8 mouse cellular contexts compared by ENCODE assay signal in genomic region chr9:36933813-36934493, GRCm38 (mm10).
DNase-seq lines count a peak whose midpoint lies in the region; ATAC-seq lines count a peak whose summit lies in the region.

No protein-coding gene starts in this region.

- peak; percentile 80 for DNase-seq in adipocyte (ENCODE audit: low spot score)
- peak; percentile 60 for DNase-seq in cerebellum, adult 9-11 months
- peak; percentile 83 to 88 for DNase-seq in frontal cortex, adult 2 months (ENCODE audit: extremely low spot score in 1 of 2, low spot score in 1 of 2)
- peak; percentile 84 for DNase-seq in hindbrain, embryonic 14.5 days (ENCODE audit: low spot score)
- DNase-seq in layer of hippocampus, adult 9-11 months = peak; percentile 81
- DNase-seq in lung, postnatal 36 days = peak; percentile 71
- peak; percentile 72 for DNase-seq in right cerebral cortex, postnatal 14 days
- DNase-seq in T-cell, adult 2 months (ENCODE audit: low spot score) = no peak

- 32% methylated on average over 16 of the region's 16 CpGs for WGBS in hindbrain, embryonic 14.5 days

- peak; percentile 68 for ATAC-seq in hindbrain, embryonic 14.5 days (ENCODE audit: low FRiP score)

- no peaks in the 10 kb centered on the region for H3K27me3 ChIP-seq in hindbrain, embryonic 14.5 days (ENCODE audit: control insufficient read depth, insufficient read depth, low read length)

- H3K4me3 ChIP-seq in hindbrain, embryonic 14.5 days (replicated peaks; ENCODE audit: low read length) = no peak overlapping the region

- peak overlapping the region; percentile 60 for H3K27ac ChIP-seq in hindbrain, embryonic 14.5 days

- H3K9me3 ChIP-seq in hindbrain, embryonic 14.5 days (ENCODE audit: control insufficient read depth, low read length) = 0 out of 2 replicates have a peak, but pooled peaks cover 5% of the 10 kb centered on the region

- H3K9ac ChIP-seq in hindbrain, embryonic 14.5 days = 0 out of 2 replicates have a peak overlapping the region, but pooled peaks have one; percentile 6

- H3K36me3 ChIP-seq in hindbrain, embryonic 14.5 days (replicated peaks; ENCODE audit: control insufficient read depth, insufficient read depth) = no peaks in the 10 kb centered on the region; the same call in 1 of the 2 replicates

- peak overlapping the region; percentile 28; the same call in 1 of the 2 replicates for H3K4me2 ChIP-seq in hindbrain, embryonic 14.5 days (replicated peaks)

- H3K4me1 ChIP-seq in hindbrain, embryonic 14.5 days (replicated peaks; ENCODE audit: control insufficient read depth, insufficient read depth, low read length) = peaks cover 12% of the 10 kb centered on the region
